Mouse (Mus musculus) ES-CJ7 (cell line): ENCODE results near the gene Psmd5.
"Not testable (repeated sequence)": the region's sequence is repeated elsewhere in the genome, so short reads cannot be mapped to it uniquely, and the experiment has no call there.

Source experiments
- DNase-seq: peaks from one replicate; pipeline ENCODE4 v3.0.0; 2011; ENCODE audit warnings: low read depth, low spot score

Gene Psmd5

DNA sequence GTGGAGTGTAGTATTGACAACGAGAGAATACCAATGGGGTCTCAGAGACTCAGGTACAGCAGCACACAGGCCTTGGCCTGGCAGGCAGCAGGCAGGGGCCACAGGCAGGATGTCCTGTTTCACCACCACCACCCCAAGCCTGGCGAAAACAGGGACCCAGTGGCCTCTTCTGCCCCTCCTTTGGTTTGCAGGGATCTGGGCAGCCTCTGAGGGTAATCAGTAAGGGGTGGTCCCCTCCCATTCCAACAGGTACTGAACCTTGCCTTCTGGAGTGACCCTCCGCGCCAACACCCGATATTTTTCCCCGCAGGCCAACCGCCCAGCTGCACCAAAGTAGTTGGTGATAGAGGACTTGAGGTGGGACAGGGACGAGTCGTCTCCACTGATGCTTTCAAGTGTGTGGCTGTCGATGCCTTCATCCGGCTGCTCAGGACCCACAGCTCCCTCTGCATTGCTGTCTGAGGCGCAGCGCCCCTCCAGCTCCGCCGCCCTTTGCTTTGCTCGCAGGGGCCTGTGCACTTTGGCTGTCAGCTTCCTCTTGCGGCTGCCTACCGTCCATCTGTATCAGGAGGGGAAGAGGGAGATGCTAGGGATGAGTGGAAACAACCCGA, 20.8 kb upstream of the Psmd5 start:
- no peak for DNase-seq

DNA sequence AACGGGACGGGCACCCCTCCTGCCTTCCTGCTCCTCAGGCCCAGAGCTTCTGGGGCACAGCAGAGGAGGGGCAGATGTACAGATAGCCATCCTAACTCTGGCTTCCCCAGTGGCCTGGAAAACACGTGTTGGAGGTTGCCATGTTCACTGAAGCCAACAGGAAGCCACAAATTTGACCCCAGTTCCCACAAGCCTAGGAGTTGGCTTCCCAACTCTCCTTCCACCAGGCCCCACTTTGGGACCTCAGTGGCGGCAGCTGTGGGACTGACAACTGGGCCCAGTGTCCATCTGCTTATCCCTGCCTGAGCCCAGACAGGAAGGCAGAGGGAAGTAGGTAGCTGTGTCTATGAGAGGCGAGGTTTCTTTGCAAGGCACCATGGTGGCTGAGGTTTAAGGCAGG, 19.2 kb upstream of the Psmd5 start:
- DNase-seq: no peak

- DNase-seq: no peak
Observed at GRCm38 (mm10) chr2:34884186-34884585, 9.4 kb upstream of the Psmd5 start.

- no peak for DNase-seq
Observed at GRCm38 (mm10) chr2:34883190-34883589, 8.4 kb upstream of the Psmd5 start.

DNA sequence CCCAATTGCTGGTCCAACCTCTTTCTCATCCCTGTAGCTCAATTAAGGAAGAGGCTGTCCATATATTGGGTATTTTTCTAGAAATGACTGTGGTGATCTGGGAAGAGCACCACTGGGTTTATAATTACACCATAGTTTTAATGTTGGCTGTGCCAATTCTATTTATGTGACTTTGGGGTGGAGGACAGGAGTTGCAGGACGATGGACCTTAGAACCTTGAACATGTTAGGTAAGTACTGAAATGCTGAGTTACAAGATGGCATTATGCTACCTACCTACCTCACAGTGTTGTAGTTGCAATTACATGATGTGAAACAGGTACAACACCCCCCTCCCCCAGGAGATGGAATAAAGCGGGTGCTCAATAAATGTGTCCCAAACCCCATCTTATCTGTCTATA, 8.0 kb upstream of the Psmd5 start:
- no peak for DNase-seq

DNA sequence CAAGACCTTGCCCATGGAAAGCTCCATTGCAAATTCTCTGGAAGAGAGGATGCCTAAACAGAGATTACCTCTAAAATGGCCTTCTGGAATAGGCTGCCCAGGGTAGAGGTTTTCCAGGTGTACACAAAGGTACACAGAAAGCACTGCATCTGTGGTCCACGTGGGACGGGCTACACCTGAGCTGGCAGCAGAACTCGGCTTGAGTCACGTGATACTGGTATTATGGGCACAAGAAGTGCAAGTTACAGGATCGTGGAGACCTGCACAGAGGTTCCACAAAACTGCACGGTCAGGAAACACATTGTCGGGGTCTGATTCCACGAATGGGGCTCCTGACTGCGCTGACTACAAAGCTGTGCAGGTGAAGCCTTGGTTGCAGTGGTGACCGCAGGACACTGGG, 5.3 kb upstream of the Psmd5 start:
- DNase-seq: no peak

GRCm38 (mm10) chr2:34874271-34874670, 497 bp downstream of the Psmd5 start, which contains the start of gene Cutal:
Cutal (plus strand) TSS chr2:34874396.
- peak; percentile 15 for DNase-seq

DNA sequence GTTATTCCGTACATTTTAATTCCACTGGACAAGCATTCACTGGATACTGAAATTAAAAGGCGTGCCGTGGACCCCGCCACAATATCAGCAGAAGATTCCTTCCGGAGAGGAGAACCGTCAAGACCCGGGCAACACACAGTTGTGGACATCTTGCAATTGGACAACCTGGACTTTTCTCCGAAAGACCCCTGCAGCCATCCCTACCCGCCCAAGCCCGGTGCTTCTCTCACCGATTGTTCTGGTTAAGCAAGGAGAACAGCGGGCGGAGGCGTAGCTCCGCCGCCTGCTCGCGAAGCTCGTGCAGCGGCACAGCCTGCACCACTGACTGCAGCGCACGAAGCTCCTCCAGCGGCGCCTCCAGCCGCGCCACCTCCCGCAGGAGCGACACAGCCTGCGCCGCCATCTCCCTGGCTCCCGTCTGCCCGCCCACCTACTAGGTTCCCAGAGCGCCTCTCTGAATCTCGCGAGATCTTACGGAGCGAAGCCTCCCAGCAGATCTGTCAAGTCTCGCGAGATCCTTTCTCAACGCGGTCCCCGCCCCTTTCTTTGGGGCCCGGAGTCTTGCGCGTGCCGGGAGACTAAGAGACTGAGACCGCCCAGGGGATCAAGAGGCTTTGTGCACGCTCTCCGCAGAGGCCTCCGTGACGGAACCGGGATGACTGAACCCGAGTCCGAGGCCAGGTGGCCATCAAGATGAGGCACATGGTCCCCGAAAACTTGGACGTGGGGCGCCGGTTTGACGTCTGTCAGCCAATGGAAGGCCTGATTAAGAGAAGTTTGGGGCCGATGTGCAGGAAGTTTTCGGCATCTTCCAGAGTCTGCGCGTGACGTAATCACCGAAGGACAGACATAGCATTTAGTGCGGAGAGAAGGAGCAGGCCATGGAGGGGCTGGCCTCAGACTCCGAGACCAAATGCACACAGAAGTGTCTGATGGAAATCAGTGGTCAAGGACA, 4.0 kb downstream of the Psmd5 start:
- peak; percentile 99 for DNase-seq

DNA sequence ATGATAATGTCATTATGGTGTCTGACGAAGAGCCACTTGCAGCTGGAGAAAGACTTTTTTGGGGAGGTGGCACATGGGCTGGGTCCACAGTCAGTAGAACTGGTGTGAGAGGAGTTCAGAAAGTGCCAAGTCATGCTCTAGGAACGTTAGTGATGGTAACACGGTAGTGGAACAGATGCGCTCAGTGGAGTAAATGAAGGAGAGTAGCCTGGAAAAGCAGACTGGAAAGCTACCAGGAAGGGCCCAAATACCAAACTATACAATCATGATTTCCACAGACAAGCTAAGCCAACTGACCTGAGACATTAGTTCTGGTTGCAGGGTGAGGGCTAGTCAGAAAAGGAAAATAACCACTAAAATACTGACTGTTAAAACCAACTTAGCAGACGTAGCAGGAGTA, 5.1 kb downstream of the Psmd5 start:
- DNase-seq: no peak

DNA sequence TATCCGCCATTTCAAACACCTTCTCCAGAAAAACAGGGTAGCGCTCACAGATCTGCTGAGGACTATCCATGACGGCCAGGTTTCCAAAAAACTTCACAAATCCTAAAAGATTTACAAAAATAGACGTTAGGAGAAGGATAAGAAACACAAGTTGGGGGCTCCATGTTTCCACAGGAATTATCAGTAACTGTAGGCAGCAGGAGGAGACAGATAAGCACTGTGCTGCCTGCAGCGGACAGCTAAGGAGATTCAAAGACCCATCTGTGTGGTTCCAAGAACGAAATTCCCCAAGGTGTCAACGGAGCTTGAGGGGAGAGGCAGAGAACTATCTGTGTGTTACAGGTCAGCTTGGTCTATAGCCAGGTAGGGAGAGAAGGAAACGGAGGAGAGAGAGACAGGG, 17.0 kb downstream of the Psmd5 start:
- no peak for DNase-seq

GRCm38 (mm10) chr2:34855265-34855664, 19.5 kb downstream of the Psmd5 start:
- peak; percentile 31 for DNase-seq

DNA sequence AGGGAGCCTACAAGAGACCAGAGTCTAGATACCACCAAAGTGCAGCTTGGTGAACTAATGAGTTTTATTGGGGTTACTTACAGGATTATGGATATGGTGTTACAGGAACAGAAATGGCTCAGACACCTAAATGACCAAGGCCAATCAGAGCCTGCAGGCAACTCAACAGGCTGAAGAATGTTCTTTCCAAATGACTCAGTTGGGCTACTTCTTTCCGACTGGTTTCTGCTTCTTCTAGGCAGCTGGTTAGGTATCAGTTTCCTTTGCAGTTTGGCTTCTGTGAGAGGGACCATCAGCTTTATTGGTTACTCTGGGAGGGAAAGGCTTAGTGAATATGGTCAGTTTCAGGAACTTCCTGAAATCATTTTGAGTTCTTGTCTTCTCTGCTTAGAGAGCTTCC, 27.1 kb downstream of the Psmd5 start:
- DNase-seq: no peak

DNA sequence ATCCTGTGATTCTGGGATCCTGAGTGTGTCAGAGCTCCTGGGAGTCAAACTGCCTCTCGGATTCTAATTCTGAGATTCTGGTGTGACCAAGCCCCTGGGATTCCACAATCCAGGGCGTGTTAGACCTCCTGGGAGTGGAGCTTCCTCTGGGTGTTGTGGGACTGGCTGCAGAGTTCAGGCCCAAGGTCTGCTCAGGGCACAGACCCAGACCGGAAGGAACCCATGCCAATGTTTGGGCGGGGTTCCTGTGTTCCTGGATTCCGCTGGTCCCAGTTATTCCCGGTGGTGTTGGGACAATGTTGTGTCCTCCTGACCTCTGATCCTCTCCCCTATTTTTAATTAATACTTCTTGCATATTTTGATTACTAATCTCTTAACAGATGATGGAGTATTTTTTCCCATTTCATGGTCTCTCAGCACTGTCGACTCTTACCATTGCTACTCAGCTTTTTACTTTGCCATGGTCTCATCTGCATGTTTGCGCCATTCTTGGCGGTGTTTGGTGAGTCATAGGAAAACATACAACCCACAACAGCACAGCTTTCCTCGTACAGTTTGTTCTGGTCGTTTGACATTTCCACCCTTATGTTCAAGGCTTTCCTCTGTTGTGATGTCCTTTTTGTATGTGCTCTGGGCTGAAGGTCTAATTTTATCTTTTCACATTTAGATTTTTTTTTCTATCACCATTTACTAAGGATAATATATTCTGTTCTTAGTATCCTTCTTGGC, 31.4 kb downstream of the Psmd5 start:
- peak; percentile 45 for DNase-seq

- no peak for DNase-seq
Observed at GRCm38 (mm10) chr2:34841706-34842105, 33.1 kb downstream of the Psmd5 start.

GRCm38 (mm10) chr2:34840143-34840542, 34.6 kb downstream of the Psmd5 start:
- DNase-seq: not testable (repeated sequence)

- DNase-seq: peak; percentile 72
Observed at GRCm38 (mm10) chr2:34835669-34836068, 39.1 kb downstream of the Psmd5 start.

GRCm38 (mm10) chr2:34833624-34834023, 41.1 kb downstream of the Psmd5 start:
- DNase-seq: no peak

- not testable (repeated sequence) for DNase-seq
Observed at GRCm38 (mm10) chr2:34832766-34833457, 41.9 kb downstream of the Psmd5 start, which contains the start of gene Gm34653. Gm34653 (plus strand) TSS chr2:34833007.

- DNase-seq: peak; percentile 53
Observed at GRCm38 (mm10) chr2:34830066-34830465, 44.7 kb downstream of the Psmd5 start.

- DNase-seq: no peak
Observed at GRCm38 (mm10) chr2:34828026-34828425, 46.7 kb downstream of the Psmd5 start.

GRCm38 (mm10) chr2:34827591-34827990, 47.2 kb downstream of the Psmd5 start:
- DNase-seq: no peak
